ENCODE assay signal across 8 mouse cellular contexts in genomic region chr15:75060505-75060904, GRCm38 (mm10). TPM values are rescaled to one million over a fixed set of nuclear protein-coding genes. Genes with fewer than 3 reads are reported as not detected.
A peak's percentile ranks its signal among the peaks of the same experiment; 100 is the strongest.
DNase-seq lines count a peak whose midpoint lies in the region; ATAC-seq and TF ChIP-seq lines count a peak whose summit lies in the region.

No protein-coding gene starts in this region.

- intact Hi-C loops in heart, postnatal 36 days (cut with DNase I), result loop anchor here (1.0 to 5.0 kb wide), 5 partner anchors 28 to 300 kb away; no protein-coding TSS in a partner anchor

- no peak for TF ChIP-seq POLR2A in limb, embryonic 14.5 days (IDR thresholded peaks at IDR 0.05; ENCODE audit: borderline replicate concordance, extremely low read depth, insufficient read depth, insufficient read length)
- no peak for TF ChIP-seq POLR2A in small intestine, adult 2 months (IDR thresholded peaks at IDR 0.05; ENCODE audit: low read depth, low read length)

- H3K9me3 ChIP-seq in limb, embryonic 14.5 days (ENCODE audit: control insufficient read depth, low read length), result no peaks in the 10 kb centered on the region

- H3K4me1 ChIP-seq in limb, embryonic 14.5 days (ENCODE audit: control insufficient read depth, insufficient read depth, low read length), result no peaks in the 10 kb centered on the region
- no peaks in the 10 kb centered on the region for H3K4me1 ChIP-seq in small intestine, adult 2 months (ENCODE audit: control insufficient read depth, insufficient read depth, insufficient read length, low read length)

- no peaks in the 10 kb centered on the region for H3K27me3 ChIP-seq in limb, embryonic 14.5 days (ENCODE audit: control insufficient read depth, insufficient read depth, low read length)
- H3K27me3 ChIP-seq in small intestine, adult 2 months (ENCODE audit: control insufficient read depth, insufficient read depth, low read length), result no peaks in the 10 kb centered on the region

- H3K9ac ChIP-seq in limb, embryonic 14.5 days (ENCODE audit: low read depth, low read length, severe bottlenecking), result no peak overlapping the region

- peak; percentile 64; the same call in 1 of the 2 replicates for TF ChIP-seq CTCF in small intestine, adult 2 months (IDR thresholded peaks at IDR 0.05; ENCODE audit: extremely low read depth, insufficient read length, insufficient replicate concordance, low read depth, low read length)

- no peak for ATAC-seq in limb, embryonic 14.5 days (ENCODE audit: low FRiP score, low read depth)

- H3K4me2 ChIP-seq in limb, embryonic 14.5 days (replicated peaks; ENCODE audit: low read depth, low read length, severe bottlenecking), result no peak overlapping the region

- peak; percentile 60 to 68 for DNase-seq in adrenal gland, adult 18-20 months (ENCODE audit: low spot score in 2 of 2)
- no peak for DNase-seq in adrenal gland, adult 8-10 months
- DNase-seq in right cerebral cortex, adult 18-20 months, result peak; percentile 24
- DNase-seq in right cerebral cortex, postnatal 14 days, result no peak
- DNase-seq in cerebellum, adult 9-11 months, result peak; percentile 17
- peak; percentile 44 to 69 for DNase-seq in heart, postnatal 36 days
- DNase-seq in limb, embryonic 14.5 days (ENCODE audit: low spot score), result peak; percentile 5

- no peaks in the 10 kb centered on the region for H3K36me3 ChIP-seq in limb, embryonic 14.5 days (ENCODE audit: control insufficient read depth, insufficient read depth, low read length)
- no peaks in the 10 kb centered on the region for H3K36me3 ChIP-seq in small intestine, adult 2 months (ENCODE audit: control insufficient read depth, insufficient read depth, low read length)

- no peak overlapping the region for H3K27ac ChIP-seq in limb, embryonic 14.5 days (replicated peaks; ENCODE audit: low read depth, low read length)
- H3K27ac ChIP-seq in small intestine, adult 2 months (ENCODE audit: insufficient read depth, low read depth, low read length), result no peak overlapping the region

- H3K4me3 ChIP-seq in limb, embryonic 14.5 days (replicated peaks; ENCODE audit: low read length), result no peak overlapping the region
- H3K4me3 ChIP-seq in small intestine, adult 2 months (ENCODE audit: low read depth, low read length), result no peak overlapping the region

RNA-seq across cellular contexts. Expression of gene Ly6c1, which starts 11.9 kb away (rescaled TPM):
- 100 to 1,000 TPM; 112 to 134 TPM for total RNA-seq in adrenal gland, adult 18-20 months (2021)
- 100 to 1,000 TPM in 3 of 4 experiments, 10 to 100 TPM in 1; 76.0 to 128 (median 116) TPM for total RNA-seq in adrenal gland, adult 8-10 months (2022)
- 100 to 1,000 TPM; 213 to 370 TPM for total RNA-seq in heart, postnatal 36 days (2021)
- 7.1 and 8.8 TPM in 2 replicates for polyA plus RNA-seq in limb, embryonic 14.5 days (2012; rRNA removed)
- polyA plus RNA-seq in limb, embryonic 14.5 days (2014; fragmentation: Nextera tagmentation; extraction: Ambion mirVana), result 10.2 and 12.2 TPM in 2 replicates
- 37.5 and 72.2 TPM in 2 replicates for polyA plus RNA-seq in small intestine, adult 2 months (2012; rRNA removed)

RNA-seq across cellular contexts. Expression of gene Ly6c2, which starts 51.3 kb away (rescaled TPM):
- 1 to 10 TPM; 5.3 to 5.9 TPM for total RNA-seq in adrenal gland, adult 18-20 months (2021)
- total RNA-seq in adrenal gland, adult 8-10 months (2022), result 10 to 100 TPM in 1 of 4 experiments, 1 to 10 TPM in 3; 2.2 to 10.0 (median 3.1) TPM
- 10 to 100 TPM in 1 of 2 experiments, 1 to 10 TPM in 1; 4.9 to 15.7 TPM for total RNA-seq in heart, postnatal 36 days (2021)
- polyA plus RNA-seq in limb, embryonic 14.5 days (2012; rRNA removed), result 0.77 and 1.5 TPM in 2 replicates
- 0.57 and 1.4 TPM in 2 replicates for polyA plus RNA-seq in limb, embryonic 14.5 days (2014; fragmentation: Nextera tagmentation; extraction: Ambion mirVana)
- polyA plus RNA-seq in small intestine, adult 2 months (2012; rRNA removed), result 13.0 and 15.2 TPM in 2 replicates

Comparison
In these comparisons a context has a peak if more than half of its experiments do, and no peak if none do; other contexts are left out.
1. DNase-seq: peak in adrenal gland, adult 18-20 months (2 of 2), right cerebral cortex, adult 18-20 months (single experiment), cerebellum, adult 9-11 months (single experiment), heart, postnatal 36 days (2 of 2) and limb, embryonic 14.5 days (single experiment); none in adrenal gland, adult 8-10 months (single experiment) and right cerebral cortex, postnatal 14 days (single experiment).